Mouse (Mus musculus) small intestine, adult 2 months (tissue): ENCODE results near the gene Hprt. TPM values are rescaled to one million over a fixed set of nuclear protein-coding genes. Genes with fewer than 3 reads are reported as not detected.

Experiments
- H3K27ac ChIP-seq: fragments of 200-500 bp; 2 replicates; pipeline ENCODE4 v1.5.1; 2012; ENCODE audit warnings: low read depth, low read length, control low read depth, inconsistent platforms; ENCODE audit not compliant: insufficient read depth
- H3K27me3 ChIP-seq: fragments of 200-500 bp; 2 replicates; pipeline ENCODE4 v1.6.1; 2012; ENCODE audit warnings: mild to moderate bottlenecking, moderate library complexity, low read length, inconsistent platforms; ENCODE audit not compliant: control insufficient read depth, insufficient read depth
- H3K36me3 ChIP-seq: fragments of 200-500 bp; 2 replicates; pipeline ENCODE4 v1.6.1; 2012; ENCODE audit warnings: mild to moderate bottlenecking, low read length, control low read depth, inconsistent platforms; ENCODE audit not compliant: control insufficient read depth, insufficient read depth
- H3K4me1 ChIP-seq: fragments of 200-500 bp; 2 replicates; pipeline ENCODE4 v1.6.1; 2012; ENCODE audit warnings: low read length, inconsistent platforms, mixed read lengths; ENCODE audit not compliant: control insufficient read depth, insufficient read depth, insufficient read length
- H3K4me3 ChIP-seq: fragments of 200-500 bp; 2 replicates; pipeline ENCODE4 v1.5.1; 2012; ENCODE audit warnings: low read depth, mild to moderate bottlenecking, control low read depth, inconsistent platforms, low read length, moderate library complexity
- CTCF ChIP-seq: fragments of 200-500 bp; IDR thresholded peaks from 2 replicates; pipeline ENCODE4 v1.5.1; 2012; ENCODE audit warnings: low read depth, mild to moderate bottlenecking, control low read depth, inconsistent platforms, low read length, moderate library complexity, mixed read lengths; ENCODE audit not compliant: insufficient replicate concordance, insufficient read length; ENCODE audit errors: extremely low read depth
- POLR2A ChIP-seq: fragments of 200-500 bp; IDR thresholded peaks from 2 replicates; pipeline ENCODE4 v1.6.1; 2012; ENCODE audit warnings: low read depth, mild to moderate bottlenecking, control low read depth, inconsistent platforms, low read length, moderate library complexity
- WGBS: fragments of 180-500 bp; shearing (Covaris S2); methylation state at CpG from one replicate; pipeline ENCODE4 v1.1.7; 2018; 5-methylcytosine and 5-hydroxymethylcytosine counted together
- polyA plus RNA-seq: library from polyadenylated mRNA; depleted of rRNA; stranded (reverse); fragments of >200 nt; gene quantifications from 2 replicates; pipeline ENCODE4 v1.2.3, GENCODE M21; 2012; rRNA removed

Gene Hprt
- polyA plus RNA-seq, 1 experiment, result 2.4 TPM

DNA sequence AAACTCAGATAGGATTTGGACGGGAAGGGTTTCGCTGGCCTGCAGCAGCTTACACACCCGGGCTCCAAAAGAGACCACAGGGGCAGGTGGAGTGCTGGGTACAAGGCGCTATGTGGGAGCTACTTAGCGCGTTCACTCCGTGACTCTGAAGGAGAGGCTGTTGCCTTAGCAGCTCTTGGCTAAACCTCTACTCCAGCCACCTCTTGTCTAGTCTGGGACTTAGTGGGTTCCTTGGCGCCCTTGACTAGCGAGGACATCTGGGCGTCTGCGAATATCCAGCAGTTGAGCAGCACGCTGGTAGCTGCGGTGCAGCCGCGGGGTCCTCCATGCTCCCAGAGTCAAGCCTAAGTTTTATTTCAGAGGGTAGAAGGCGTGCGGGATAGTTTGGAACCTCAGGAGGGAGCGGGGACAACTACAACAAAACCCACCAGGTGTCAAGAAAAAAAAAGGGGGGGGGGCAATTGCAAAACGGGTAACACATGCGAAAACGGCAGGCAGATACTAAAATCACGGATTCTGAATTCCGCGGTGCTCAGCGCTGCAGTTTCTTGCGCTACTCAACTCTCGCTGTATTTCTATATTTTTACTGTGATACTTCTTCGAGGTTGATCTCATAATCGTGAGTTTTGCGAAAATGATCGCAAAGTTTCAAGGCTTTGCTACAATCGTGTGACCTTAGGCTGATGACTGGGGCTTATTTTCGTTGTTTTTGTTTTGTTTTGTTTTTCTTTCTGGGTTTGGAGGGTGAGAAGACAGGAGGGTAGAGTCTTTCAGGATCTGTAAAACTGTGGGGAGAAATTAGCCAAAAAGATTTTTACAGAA, 70.7 kb downstream of the Hprt start:
- H3K4me3 ChIP-seq, result peak overlapping the region; percentile 10
- 12% methylated on average over 33 of the region's 33 CpGs for WGBS

DNA sequence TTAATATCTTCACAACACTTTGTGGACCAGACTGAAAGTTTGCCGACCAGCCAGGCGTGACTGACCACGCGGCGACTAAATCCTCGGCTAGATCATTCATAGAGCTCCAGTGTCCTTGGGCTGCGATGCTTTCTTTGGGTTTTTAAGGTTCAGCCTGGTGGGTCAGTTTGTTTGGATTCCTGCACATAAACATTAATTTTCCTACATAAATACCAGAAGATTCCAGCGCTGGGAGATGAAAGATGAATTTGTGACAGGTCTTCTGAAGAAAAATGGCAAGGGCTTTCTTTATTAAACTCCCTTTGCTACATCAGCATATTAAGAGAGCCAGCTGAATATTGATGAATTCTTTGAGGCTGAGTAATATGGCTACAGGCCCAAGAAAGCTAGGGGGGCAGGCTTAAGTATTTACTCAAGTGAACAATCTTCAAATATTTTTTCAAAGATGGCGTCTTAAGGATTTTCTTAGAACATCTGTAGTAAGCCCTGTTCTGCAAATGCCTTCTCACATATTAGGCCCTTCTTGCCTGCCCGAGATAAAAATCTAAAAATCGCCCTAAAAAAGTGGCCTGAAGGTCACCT, 71.6 kb downstream of the Hprt start:
- TF ChIP-seq POLR2A (no peak), CTCF (no peak)
- WGBS, result 49% methylated on average over 11 of the region's 11 CpGs
- Histone ChIP-seq H3K4me3 (no peak overlapping the region), H3K27ac (no peak overlapping the region), H3K4me1 (0 out of 2 replicates have a peak, but pooled peaks cover 4% of the 10 kb centered on the region), H3K27me3 (peaks cover 15% of the 10 kb centered on the region; the same call in 1 of the 2 replicates), H3K36me3 (no peaks in the 10 kb centered on the region)

More for the DNA sequence above, 70.7 kb downstream of the Hprt start:
- Histone ChIP-seq H3K27me3 (peaks cover 15% of the 10 kb centered on the region; the same call in 1 of the 2 replicates), H3K27ac (no peak overlapping the region), H3K36me3 (no peaks in the 10 kb centered on the region), H3K4me1 (0 out of 2 replicates have a peak, but pooled peaks cover 4% of the 10 kb centered on the region)
- TF ChIP-seq POLR2A (no peak), CTCF (no peak)

DNA sequence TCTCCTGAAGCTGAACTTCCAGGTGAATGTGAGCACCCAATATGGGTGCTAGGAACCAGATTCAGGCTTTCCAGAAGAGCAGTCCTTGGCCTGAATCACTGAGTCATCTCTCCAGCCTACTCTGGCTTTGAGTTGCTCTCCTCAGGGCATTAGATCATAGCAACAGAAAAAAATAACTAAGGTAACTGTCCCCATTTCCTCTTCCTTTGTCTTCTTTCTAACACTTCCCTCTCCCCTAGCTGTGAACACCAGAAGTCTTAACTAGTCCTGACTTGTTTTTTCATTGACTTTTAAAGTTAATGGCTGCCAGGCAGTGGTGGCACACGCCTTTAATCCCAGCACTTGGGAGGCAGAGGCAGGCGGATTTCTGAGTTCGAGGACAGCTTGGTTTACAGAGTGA, 76.5 kb downstream of the Hprt start:
- no peaks in the 10 kb centered on the region for H3K4me1 ChIP-seq
- no peaks in the 10 kb centered on the region for H3K27me3 ChIP-seq
- WGBS, result 81% methylated on average over 3 of the region's 3 CpGs
- no peak for TF ChIP-seq POLR2A
- TF ChIP-seq CTCF, result no peak
- H3K4me3 ChIP-seq, result no peak overlapping the region
- H3K27ac ChIP-seq, result no peak overlapping the region
- H3K36me3 ChIP-seq, result no peaks in the 10 kb centered on the region

Other genes starting within 250 kb of the Hprt start
- not detected in 2 replicates for gene Ccdc160, start 196.9 kb upstream of the Hprt start, polyA plus RNA-seq
- 0.13 and 0.16 TPM in 2 replicates for gene Phf6, start 75.9 kb upstream of the Hprt start, polyA plus RNA-seq